Mouse (Mus musculus): ENCODE data around the gene Kcnh7.

The Kcnh7 gene

DNA sequence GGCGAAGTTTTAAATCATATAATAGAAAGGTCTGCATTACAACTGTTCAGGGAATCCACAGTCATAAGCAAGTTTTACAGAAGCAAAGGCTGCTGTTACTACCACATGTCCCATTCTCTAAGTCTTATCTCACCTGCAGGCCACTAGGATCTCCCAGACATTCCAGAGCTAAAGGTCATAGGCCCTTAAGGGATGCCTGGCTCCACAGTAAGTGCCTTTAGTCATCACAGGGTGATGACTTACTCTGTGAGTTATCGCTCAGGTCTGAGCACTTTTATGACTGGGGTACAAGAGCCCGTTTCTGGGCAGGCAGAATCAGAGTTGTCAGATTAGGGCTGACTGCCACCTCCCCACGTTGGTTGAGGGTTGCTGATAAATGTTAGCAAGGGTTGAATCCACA, 532.2 kb downstream of the Kcnh7 start:
- in situ Hi-C loops (cut with MboI; ENCODE audit: low sequenced_read_pairs) = no loop called here

DNA sequence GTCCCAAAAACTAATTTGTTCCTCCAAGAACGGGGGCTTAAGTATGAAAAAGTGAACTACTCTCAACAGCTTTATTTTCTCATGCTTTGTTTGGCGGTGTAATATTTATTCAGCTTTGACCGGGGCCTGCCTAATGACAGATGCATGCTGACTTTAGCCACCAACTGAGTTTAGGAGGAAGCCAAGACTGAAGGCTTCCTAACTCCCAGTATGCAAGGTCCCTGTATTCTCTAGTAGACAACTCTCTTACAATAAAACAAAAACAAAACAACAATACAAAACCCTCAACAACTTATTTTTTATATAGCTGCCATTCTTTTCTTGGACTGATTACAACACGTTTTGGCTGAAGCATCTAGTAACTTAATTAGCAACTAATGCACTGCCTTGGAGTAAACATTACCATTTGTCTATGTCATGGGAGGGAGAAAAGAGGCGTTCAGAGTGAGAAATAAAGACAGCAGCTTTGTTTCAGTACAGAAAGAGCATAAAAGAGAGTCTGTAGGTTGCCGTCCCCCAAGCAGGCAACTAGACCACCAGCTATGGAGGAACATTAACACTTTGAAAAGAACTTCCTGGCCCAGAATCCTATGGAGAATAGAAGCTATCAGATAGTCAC, 537.3 kb downstream of the Kcnh7 start:
- in situ Hi-C loops (cut with MboI; ENCODE audit: low sequenced_read_pairs) = no loop called here

DNA sequence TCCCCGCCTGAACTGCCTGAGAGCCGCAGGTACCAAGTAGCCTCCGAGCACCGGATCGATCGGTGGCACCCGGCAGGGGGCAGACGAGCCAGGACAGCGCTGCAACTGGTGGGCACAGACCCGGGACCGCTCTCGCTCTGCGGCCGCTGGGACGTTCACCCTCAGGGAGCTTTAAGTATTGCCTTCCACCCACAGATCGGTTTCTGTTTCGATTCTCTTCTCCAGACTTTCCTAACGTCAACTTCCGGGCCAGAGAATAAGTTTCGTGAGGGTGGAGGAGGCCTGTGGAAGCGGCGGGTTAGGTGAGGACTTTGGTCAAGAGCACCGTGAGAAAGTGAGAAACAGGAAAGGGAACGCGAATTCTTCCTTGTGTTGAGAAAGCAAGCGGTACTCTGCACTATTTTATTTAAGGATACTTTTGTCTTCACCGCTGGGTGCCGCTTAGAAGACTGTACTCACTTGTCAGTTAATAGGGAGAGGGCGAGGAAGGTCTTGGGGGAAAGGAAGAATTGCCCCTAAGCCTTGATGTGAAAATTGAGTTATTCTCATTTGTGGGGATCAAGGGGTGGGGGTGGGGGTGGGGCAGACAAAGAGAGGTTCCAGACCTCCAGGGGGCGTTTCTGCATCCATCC, 538.0 kb downstream of the Kcnh7 start, which contains the start of gene Ifih1:
Ifih1 (minus strand) TSS at position 242 of the 632 bp plus-strand sequence.
- in situ Hi-C loops (cut with MboI; ENCODE audit: low sequenced_read_pairs) = no loop called here

- in situ Hi-C loops (cut with MboI; ENCODE audit: low sequenced_read_pairs) = no loop called here
These were observed 538.6 kb downstream of the Kcnh7 start for GRCm38 (mm10) chr2:62645475-62645874.

GRCm38 (mm10) chr2:62644891-62645290, 539.2 kb downstream of the Kcnh7 start:
- in situ Hi-C loops (cut with MboI; ENCODE audit: low sequenced_read_pairs) = no loop called here

Data from CH12F3 (cell line).